Mouse (Mus musculus) embryo, embryonic 10 days (tissue): ENCODE measurements at regions not wholly inside any gene's neighbourhood (a gene's known extent, or its start where the extent isn't known, plus 50 kb on each side); places are given as distances from the start of the nearest gene placed in this dataset.
"Not testable (repeated sequence)": the region's sequence is repeated elsewhere in the genome, so short reads cannot be mapped to it uniquely, and the experiment has no call there.

Experiments used
- DNase-seq: peaks from one replicate; pipeline ENCODE4 v3.0.0-alpha.2; 2015; ENCODE audit warnings: low spot score

DNA sequence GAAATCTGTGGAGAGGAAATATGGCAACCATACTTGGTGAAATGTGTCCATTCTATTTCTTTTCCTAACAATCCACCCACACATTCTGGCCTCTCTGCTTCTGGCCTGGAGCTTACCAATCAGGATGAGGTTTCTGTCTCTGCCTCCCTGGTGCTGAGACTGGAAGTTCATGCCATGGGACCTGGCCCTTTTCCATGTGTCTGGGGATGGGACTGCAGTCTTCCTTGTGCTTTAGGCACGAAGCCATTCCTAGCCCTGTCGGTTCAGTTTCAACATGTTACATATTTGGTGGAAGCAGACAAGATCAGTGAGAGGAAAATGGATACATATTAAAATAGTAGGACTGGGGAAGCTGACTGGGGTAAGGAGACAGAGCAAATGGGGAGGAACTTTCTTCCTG lies 100.2 kb upstream of the Tcerg1l start:
- no peak for DNase-seq

DNA sequence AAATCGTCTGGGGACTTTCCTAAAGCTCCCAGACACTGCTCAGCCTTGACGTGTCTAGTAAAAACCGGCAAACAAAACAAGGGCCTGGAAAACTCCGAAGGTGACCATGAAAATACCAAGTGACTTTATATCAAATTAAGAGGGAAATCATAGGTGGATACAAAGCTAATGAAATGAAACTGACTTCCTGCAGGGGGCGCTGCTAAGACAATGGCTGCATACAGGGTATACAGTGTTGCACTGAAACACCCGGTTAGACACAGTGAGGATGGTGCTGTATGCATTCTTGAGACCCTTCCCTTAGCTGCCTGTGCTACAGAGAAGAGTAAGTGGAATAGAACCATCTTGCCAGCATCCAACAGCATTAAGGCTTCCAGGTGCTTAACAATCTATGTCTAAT lies 99.7 kb upstream of the Tcerg1l start:
- DNase-seq, result peak; percentile 43

DNA sequence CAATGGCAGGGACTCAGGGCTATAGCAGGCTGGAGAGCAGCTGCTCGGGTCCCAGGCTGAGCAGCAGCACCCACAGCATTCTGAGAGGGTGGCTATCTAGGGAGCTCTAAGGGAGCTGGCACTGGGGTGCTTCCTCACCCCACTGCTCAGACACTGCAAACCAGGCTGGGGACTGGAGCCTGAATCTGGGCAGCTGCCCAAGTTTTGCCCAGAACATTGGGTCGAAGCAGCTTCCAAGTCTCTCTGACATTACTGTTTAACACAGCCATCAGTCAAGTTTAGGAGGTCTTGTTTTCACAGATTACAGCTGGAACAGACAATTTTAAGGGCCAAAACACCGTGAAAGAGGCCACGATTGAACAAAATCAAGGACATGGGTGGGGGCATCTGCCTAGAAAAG lies 96.1 kb upstream of the Tcerg1l start:
- no peak for DNase-seq

DNA sequence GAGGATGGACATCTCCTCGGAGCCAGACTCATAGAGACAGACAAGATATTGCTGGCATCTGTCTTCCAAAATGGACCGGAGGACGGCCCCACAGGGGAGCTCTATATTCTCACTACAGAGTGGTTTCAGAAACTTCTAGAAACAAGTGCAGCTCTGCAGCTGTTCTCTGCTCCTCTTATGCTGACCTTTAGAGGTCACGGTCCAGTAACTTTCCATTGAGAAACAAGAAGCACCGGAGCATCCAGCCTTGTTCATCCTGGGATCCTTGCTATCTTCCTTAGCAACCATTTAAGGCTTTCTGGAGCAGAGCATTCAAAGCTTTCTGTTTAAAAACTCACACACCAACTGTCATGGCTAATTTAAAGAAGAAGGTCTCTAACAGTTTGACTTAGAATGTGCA lies 94.7 kb upstream of the Tcerg1l start:
- DNase-seq, result no peak

DNA sequence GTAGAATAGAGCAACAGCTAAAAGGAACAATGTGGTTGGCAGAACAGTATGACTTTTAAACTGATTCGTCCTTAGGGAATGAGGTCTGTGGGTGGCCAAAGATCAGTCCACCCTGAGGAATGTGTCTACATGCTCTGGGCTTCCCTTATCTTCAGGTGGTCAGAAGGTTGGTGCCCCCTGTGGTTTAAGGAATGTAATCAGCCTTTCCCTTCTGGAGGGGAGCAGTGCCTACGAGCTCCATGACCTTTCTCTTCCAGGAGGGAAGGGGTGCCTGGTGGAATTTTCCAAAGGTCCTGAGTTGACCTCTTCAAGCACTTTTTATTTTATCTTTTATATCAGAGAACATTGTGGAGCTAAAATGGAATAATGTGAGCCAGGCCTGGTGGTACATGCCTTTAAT lies 91.9 kb upstream of the Tcerg1l start:
- DNase-seq, result no peak

DNA sequence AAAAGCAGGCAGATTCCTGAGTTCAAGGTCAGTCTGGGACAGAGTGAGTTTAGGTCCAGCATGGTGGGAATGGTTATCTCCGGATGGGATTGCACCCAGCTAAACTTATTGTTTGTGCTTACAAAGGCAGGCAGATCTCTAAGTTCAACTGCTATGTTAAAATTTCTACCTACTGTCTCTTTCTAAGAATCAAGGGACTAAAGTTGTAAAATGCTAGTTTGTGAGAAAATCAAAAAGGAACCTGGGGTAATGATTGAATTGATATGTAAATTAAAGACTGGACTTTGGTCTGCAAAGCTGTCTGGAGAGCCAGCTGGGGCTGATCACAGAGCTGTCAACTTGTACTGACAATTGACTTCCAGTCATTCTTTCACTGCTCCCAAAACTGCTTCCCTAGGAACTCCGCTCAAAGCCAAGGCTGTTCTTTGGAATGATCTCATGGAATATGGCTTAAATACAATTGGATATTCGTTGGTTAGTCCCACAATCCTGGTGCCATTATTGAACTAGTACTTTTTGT lies 90.7 kb upstream of the Tcerg1l start:
- DNase-seq, result no peak

DNA sequence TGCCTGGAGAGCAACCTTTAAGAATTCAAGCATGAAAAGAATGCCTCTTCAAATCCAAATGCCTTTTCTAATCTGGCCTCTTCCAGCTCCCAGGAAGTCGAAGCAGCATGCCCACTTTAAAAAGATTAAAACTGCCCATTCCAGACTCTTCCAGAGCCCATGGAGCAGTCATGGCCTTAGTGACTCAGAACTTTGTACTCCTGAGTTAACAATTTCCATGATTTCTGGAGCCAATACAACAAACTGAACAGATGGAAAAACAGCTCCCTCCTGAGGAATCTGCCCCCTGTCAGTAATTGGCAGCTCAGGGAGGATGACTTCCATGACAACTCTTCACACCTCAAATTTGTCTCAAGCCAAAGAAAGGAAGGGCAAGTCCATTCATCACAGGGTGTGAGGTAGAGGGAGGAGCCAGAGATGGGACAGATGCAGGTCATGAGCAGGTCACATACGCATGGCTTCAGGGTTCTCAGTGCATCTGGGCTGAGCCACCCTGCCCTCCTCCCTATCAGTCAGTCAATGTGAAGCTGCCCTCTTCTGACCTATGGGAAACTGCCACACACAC lies 75.4 kb upstream of the Tcerg1l start:
- DNase-seq, result no peak

DNA sequence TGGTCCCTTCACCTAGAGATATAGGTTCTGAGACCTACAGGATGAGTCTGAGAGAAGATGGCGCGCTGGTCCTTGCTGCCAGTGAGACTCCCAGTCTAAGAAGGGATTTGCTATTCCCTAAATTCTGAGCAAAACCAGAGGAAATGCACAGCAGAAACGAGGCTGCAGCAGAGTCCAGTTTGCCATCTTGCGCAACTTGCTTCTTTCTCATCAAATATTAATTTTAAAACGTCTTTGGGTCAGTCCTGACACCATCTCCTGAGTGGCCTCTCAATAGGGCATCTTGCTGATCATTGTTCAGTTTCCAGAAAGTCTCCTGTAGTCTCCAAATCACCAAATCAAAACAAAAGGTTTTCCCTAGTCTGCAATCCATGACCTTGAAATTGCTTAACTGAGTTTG lies 74.8 kb upstream of the Tcerg1l start:
- DNase-seq, result no peak

DNA sequence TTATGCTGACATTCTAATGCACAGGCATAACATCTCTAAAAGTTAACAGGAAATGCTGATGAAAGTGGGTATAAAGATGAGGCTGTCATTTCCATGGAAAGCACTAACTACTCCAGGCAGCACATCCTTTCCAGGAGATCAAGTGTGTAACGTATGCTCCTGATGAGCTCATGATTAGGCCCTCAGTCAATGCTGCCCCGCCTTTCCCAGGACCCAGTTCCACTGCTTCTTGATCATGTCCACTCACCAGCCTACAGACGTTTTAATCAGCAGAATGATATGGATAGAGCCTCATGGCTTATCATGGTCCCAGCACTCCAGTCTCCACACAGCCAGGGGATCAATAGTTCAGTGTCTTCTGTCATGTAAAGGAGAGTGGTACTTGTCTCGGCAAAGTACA lies 71.7 kb upstream of the Tcerg1l start:
- DNase-seq, result no peak

DNA sequence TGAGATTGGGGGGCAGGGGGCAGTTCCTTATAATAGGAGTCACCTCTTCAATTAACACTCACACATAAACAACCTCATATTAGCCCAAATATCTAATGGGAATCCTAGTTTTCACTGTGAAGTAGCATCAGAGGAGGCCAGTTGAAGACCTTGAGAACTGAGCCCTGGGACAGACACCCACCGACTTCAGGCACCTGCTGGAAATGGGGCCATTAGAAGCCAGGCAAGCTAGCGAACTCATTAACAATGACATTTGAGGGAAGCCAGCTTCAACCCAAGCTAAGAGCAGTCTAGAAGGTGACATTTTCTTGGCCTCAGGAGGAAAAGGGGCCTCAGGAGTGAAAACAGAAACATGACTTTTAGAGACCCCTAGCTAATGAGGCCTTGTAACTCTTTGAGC lies 70.9 kb upstream of the Tcerg1l start:
- no peak for DNase-seq

DNA sequence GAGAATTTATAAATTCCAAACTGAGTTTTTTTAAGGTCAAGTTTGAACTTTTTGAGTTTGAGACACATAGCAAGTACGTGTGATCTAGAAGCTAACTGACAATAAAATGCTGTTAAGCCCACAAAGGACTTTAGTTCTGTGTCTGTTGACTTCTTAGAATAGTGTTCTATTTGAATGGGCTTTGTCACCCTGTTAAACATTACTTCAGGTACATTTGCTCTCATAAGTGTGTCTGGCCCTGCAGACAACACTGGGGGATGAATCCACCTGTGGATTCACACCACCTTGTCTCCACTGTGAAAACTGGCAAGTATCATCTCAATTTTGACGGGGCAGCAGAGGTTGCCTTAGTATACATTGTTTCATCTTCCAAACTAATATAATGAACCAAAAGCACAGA lies 70.5 kb upstream of the Tcerg1l start:
- no peak for DNase-seq

DNA sequence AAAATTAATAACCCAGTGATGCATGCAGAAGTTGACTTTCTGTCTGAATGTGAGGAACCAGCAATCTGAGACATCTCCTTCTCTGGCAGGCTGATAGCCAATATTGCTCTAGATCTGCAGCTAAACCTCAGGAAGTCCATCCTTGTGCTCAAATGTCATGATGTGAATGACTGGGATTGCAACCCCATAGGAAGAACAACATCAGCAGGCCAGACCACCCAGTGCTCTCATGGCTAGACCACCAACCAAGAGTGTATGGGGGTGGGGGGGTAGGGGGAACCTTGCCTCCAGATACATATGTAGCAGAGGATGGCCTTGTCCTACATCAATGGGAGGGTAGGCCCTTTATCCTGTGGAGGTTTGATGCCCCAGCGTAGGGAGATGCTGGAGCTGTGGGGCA lies 69.9 kb upstream of the Tcerg1l start:
- no peak for DNase-seq

DNA sequence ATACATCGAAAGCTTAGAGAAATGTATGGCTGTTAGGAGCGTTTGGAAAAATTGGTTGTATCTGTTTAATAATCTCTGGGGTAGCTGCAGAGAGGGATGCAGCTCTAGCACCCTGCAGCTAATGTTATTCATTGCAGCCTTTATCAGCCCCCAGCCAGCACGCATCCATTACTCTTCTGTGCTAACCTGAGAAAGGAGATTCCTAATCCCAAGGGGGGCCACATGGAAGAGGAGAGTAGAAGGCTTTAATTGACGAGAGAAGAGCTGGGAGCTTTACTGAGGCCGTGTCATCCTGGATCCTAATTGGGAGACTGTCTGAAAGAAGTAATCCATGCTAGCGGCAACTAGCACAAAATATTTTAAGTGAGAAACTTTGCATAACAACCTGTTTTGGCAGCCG lies 60.4 kb upstream of the Tcerg1l start:
- DNase-seq, result no peak

DNA sequence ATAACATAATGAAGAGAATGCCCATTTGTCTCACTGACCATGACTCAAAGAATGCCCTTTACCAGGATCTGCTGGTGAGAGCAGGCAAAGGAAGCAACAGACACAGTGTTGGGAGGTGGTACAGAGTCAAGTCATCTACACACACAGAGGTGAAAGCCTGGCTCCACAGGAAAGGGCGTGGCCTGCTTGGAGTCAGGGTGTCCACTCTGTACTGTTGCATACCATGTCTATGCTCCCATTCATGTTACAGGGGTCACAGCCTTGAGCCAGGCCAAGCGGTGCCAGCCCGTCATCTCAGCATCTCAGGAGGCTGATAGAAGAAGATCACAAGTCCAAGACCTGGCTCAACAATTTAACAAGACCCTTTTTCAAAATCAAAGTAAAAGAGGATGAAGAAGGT lies 57.8 kb upstream of the Tcerg1l start:
- DNase-seq, result no peak

DNA sequence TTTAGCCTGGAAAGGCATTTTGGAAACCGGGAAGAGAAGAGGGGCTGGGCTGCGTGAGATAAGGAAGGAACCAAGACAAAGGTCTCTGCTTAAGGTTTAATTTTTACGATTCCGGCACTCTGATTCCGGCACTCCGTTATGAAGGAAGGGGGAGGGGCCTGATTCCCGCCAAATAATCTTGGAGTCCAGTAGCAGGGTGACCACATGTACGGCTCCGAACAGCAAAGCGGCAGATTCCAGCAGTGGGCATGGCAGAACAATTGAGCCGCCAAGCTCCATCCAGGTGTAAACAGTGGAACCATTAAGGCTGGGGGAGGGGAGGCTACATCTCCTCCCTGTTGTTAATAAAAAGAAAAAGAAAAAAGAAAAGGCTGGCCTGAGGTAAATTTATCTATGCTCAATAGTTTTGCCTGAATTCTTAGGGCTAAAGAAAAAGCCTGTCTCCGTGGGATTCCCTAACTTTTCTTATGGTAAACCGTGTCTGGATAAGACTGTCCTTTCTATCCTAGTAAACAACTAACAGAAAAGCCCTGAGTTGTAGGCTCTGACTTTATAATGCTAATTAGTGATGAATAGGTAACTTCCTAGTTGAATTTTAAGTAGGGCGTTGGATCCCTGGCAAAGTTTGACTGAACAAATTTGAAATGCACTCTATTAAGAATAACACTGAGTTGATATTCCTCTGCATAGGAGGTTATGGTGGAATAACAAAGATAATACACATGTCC lies 57.1 kb upstream of the Tcerg1l start:
- not testable (repeated sequence) for DNase-seq

DNA sequence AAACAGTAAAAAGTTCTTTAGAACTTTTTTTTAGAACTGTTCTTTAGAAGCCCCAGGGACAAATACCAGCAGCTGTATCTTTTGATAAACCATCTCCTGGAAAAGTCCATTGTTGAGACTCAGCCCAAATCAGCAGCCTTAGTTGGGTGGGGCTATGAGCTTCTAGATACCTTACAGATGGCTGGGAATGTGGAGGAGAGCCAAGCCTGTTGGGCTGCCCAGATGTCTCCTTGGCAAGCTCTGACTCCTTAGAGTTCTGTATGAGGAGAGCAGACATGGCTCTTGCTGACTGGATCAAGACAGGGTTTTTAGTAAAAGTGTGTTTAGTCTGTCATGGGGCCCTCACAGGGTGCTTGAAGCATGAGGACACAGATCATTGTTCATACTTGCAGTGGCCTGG lies 53.8 kb upstream of the Tcerg1l start:
- DNase-seq, result no peak

DNA sequence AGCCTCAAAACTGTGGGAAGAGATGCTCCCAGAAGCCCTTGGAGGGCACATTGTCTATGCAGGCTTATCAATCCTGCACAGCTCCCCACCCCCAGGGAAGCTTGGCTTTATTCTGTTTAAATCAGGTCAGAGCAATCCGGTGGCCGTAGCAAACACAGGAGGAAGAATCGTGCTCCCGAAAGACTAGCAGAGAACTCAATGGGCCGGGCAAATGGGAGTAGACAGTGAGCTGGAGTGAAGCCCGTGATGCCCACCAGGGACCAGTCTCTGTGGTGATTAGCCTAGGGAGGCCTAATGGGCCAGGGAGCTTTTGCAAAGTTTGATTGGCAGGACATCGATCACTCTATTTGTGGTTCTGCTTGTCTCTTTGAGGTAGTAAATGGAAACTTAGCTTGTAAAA lies 51.0 kb upstream of the Tcerg1l start:
- DNase-seq, result no peak
